In the genomic region with DNA sequence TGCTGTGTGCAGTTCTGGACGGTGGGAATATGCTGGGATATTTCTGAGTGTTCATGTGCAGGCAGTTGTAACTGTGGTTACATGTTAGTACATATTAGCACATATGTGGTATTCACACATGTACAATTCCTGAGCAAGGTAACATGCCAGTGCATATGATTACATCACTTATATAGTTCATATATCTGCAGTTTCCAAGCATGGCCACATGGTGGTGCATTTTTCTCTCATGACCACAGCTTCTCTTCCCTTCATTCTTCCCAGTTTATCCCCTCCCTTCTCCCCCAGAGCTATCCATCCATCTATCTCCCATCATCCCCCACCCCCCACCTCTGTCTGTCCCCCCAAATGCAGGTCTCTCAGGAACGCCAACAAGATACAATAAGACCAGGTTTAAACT, we compare ENCODE assay signal across 17 mouse cellular contexts. TPM values are rescaled to one million over a fixed set of nuclear protein-coding genes. Genes with fewer than 3 reads are reported as not detected.
A peak's percentile ranks its signal among the peaks of the same experiment; 100 is the strongest.
DNase-seq lines count a peak whose midpoint lies in the region; ATAC-seq and TF ChIP-seq lines count a peak whose summit lies in the region.
"Had no signal": no experiment of that assay in that cellular context is flagged by ENCODE, and none has a peak within 500 bp of the region (broad histone marks: within the 10 kb centered on the region; RNA-seq: fewer than 3 reads in every experiment).

No protein-coding gene starts in this region.

- TF ChIP-seq CTCF in E14TG2a.4 (conservative IDR thresholded peaks at IDR 0.05; ENCODE audit: low read length), result peak; percentile 31

- no peak overlapping the region for H3K4me3 ChIP-seq in E14TG2a.4 (replicated peaks; ENCODE audit: low read length)
- H3K4me3 ChIP-seq: embryonic facial prominence, embryonic 15.5 days; heart, embryonic 12.5 days; hindbrain, embryonic 15.5 days; midbrain, embryonic 12.5 days had no signal

- intact Hi-C loops in left cerebral cortex, postnatal 14 days (cut with DNase I), result no loop called here
- intact Hi-C loops in left cerebral cortex, postnatal 10 days (cut with DNase I), result no loop called here

- H3K27me3 ChIP-seq in E14TG2a.4 (ENCODE audit: insufficient read depth, low read length), result no peaks in the 10 kb centered on the region
- H3K27me3 ChIP-seq: embryonic facial prominence, embryonic 15.5 days; heart, embryonic 12.5 days had no signal

- ATAC-seq in granulocyte monocyte progenitor cell, adult 5-6 weeks (replicated peaks; ENCODE audit: poor library complexity, severe bottlenecking), result peak; percentile 46; the same call in 1 of the 2 replicates

- peaks cover 19% of the 10 kb centered on the region for H3K36me3 ChIP-seq in E14TG2a.4 (ENCODE audit: insufficient read depth, low read length)
- H3K36me3 ChIP-seq: embryonic facial prominence, embryonic 15.5 days had no signal

- peak; percentile 10 for DNase-seq in embryo, embryonic 10 days (ENCODE audit: low spot score)
- DNase-seq in embryo, embryonic 9.5 days (ENCODE audit: extremely low spot score), result no peak
- peak; percentile 13 for DNase-seq in left cerebral cortex, postnatal 14 days (ENCODE audit: low spot score in 2 of 2)
- no peak for DNase-seq in left cerebral cortex, postnatal 10 days (ENCODE audit: extremely low spot score in 1 of 2, low spot score in 2 of 2)
- no peak for DNase-seq in thymus, postnatal 0 days (ENCODE audit: low spot score)
- DNase-seq in layer of hippocampus, postnatal 14 days (ENCODE audit: low spot score in 2 of 2), result no peak
- DNase-seq: cerebellum, adult 11 months; thymus, postnatal 25 days had no signal

- H3K4me1 ChIP-seq in E14TG2a.4 (replicated peaks; ENCODE audit: low read depth, low read length), result no peaks in the 10 kb centered on the region
- H3K4me1 ChIP-seq: embryonic facial prominence, embryonic 15.5 days; heart, embryonic 12.5 days; hindbrain, embryonic 15.5 days; midbrain, embryonic 12.5 days had no signal

- no peaks in the 10 kb centered on the region for H3K9me3 ChIP-seq in E14TG2a.4 (ENCODE audit: low read length)
- H3K9me3 ChIP-seq: embryonic facial prominence, embryonic 15.5 days; heart, embryonic 12.5 days; hindbrain, embryonic 15.5 days; midbrain, embryonic 12.5 days had no signal

RNA-seq across cellular contexts. Expression of a gene that starts 53.3 kb away (rescaled TPM):
- total RNA-seq in left cerebral cortex, postnatal 14 days (2021), result 10 to 100 TPM; 69.2 to 86.3 TPM
- total RNA-seq in left cerebral cortex, postnatal 10 days (2021), result 10 to 100 TPM; 65.2 to 87.9 TPM
- 22.9 and 47.4 TPM in 2 replicates for total RNA-seq in granulocyte monocyte progenitor cell, adult 5-6 weeks (2014; fragmentation: Nextera tagmentation)
- 18.1 and 19.5 TPM in 2 replicates for total RNA-seq in granulocyte monocyte progenitor cell, adult 5-6 weeks (2017)
- polyA plus RNA-seq in thymus, postnatal 0 days (2015; fragmentation: Nextera tagmentation; extraction: Ambion mirVana), result 75.8 and 79.1 TPM in 2 replicates
- 10 to 100 TPM; 64.5 to 81.3 TPM for total RNA-seq in layer of hippocampus, postnatal 14 days (2021)

RNA-seq across cellular contexts. Expression of a gene that starts 53.6 kb away (rescaled TPM):
- under 1 TPM; 0.24 to 0.32 TPM for total RNA-seq in left cerebral cortex, postnatal 14 days (2021)
- total RNA-seq in left cerebral cortex, postnatal 10 days (2021), result under 1 TPM; 0.12 to 0.13 TPM
- total RNA-seq in granulocyte monocyte progenitor cell, adult 5-6 weeks (2014; fragmentation: Nextera tagmentation), result not detected in 2 replicates
- not detected in 2 replicates for total RNA-seq in granulocyte monocyte progenitor cell, adult 5-6 weeks (2017)
- 0.14 and 0.35 TPM in 2 replicates for polyA plus RNA-seq in thymus, postnatal 0 days (2015; fragmentation: Nextera tagmentation; extraction: Ambion mirVana)
- total RNA-seq in layer of hippocampus, postnatal 14 days (2021), result under 1 TPM in 1 of 2 experiments, not detected in 1; 0.12 TPM
- total RNA-seq: layer of hippocampus, adult 18-20 months; liver, adult 2 months had no signal
- polyA plus RNA-seq: C2C12; embryonic facial prominence, embryonic 15.5 days; liver, adult 2 months had no signal

Comparison
In these comparisons a context has a peak if more than half of its experiments do, and no peak if none do; other contexts are left out.
1. DNase-seq: peak in embryo, embryonic 10 days (single experiment) and left cerebral cortex, postnatal 14 days (2 of 2); none in embryo, embryonic 9.5 days (single experiment), left cerebral cortex, postnatal 10 days (0 of 2), thymus, postnatal 0 days (single experiment) and layer of hippocampus, postnatal 14 days (0 of 2).